ENCODE assay signal across 8 mouse cellular contexts in genomic region chr15:77359486-77359885, GRCm38 (mm10). TPM values are rescaled to one million over a fixed set of nuclear protein-coding genes. Genes with fewer than 3 reads are reported as not detected.
DNase-seq lines count a peak whose midpoint lies in the region; ATAC-seq and TF ChIP-seq lines count a peak whose summit lies in the region.

No protein-coding gene starts in this region.

- H3K36me3 ChIP-seq in intestine, postnatal 0 days (ENCODE audit: control insufficient read depth, insufficient read depth): no peaks in the 10 kb centered on the region
- no peaks in the 10 kb centered on the region for H3K36me3 ChIP-seq in midbrain, postnatal 0 days (ENCODE audit: insufficient read depth, low read length)

- no peak for DNase-seq in left cerebral cortex, adult 2 months (ENCODE audit: extremely low spot score in 1 of 2, low spot score in 2 of 2)
- no peak for DNase-seq in left cerebral cortex, postnatal 14 days (ENCODE audit: low spot score in 2 of 2)
- DNase-seq in gastrocnemius, adult 2 months: peak; percentile 74
- DNase-seq in midbrain, postnatal 0 days (ENCODE audit: low spot score): no peak
- DNase-seq in layer of hippocampus, postnatal 10 days (ENCODE audit: low spot score in 2 of 2): no peak
- DNase-seq in frontal cortex, adult 2 months (ENCODE audit: extremely low spot score in 1 of 2, low spot score in 1 of 2): no peak
- no peak for DNase-seq in layer of hippocampus, postnatal 36 days

- intact Hi-C loops in left cerebral cortex, adult 2 months (cut with DNase I): loop anchor here (2.0 to 5.0 kb wide), 4 partner anchors 92 to 387 kb away; no protein-coding TSS in a partner anchor
- intact Hi-C loops in left cerebral cortex, postnatal 14 days (cut with DNase I): loop anchor here (5.0 kb wide), 2 partner anchors 52 to 132 kb away; partner anchors contain the start of gene Rbfox2
- intact Hi-C loops in gastrocnemius, adult 2 months (cut with DNase I): loop anchor here (2.0 to 5.0 kb wide), 3 partner anchors 17 to 207 kb away; no protein-coding TSS in a partner anchor

- H3K9ac ChIP-seq in intestine, postnatal 0 days (ENCODE audit: low read depth, low read length): no peak overlapping the region
- H3K9ac ChIP-seq in midbrain, postnatal 0 days (replicated peaks; ENCODE audit: low read length, poor library complexity, severe bottlenecking): 0 out of 2 replicates have a peak overlapping the region, but pooled peaks have one; percentile 5

- H3K4me2 ChIP-seq in intestine, postnatal 0 days (replicated peaks; ENCODE audit: low read depth): peak overlapping the region; percentile 57; the same call in 1 of the 2 replicates
- no peak overlapping the region for H3K4me2 ChIP-seq in midbrain, postnatal 0 days (ENCODE audit: low read depth, low read length, poor library complexity, severe bottlenecking)

- no peaks in the 10 kb centered on the region for H3K27me3 ChIP-seq in intestine, postnatal 0 days (replicated peaks; ENCODE audit: control insufficient read depth, insufficient read depth, low read length)
- H3K27me3 ChIP-seq in midbrain, postnatal 0 days (ENCODE audit: insufficient read depth, low read length): no peaks in the 10 kb centered on the region

- TF ChIP-seq CTCF in left cerebral cortex, adult 2 months (IDR thresholded peaks at IDR 0.05): no peak
- TF ChIP-seq CTCF in gastrocnemius, adult 2 months (IDR thresholded peaks at IDR 0.05): no peak
- no peak for TF ChIP-seq CTCF in intestine, postnatal 0 days (IDR thresholded peaks at IDR 0.05; ENCODE audit: low read depth)
- TF ChIP-seq CTCF in midbrain, postnatal 0 days (IDR thresholded peaks at IDR 0.05): no peak

- no peak for ATAC-seq in intestine, postnatal 0 days
- ATAC-seq in midbrain, postnatal 0 days (ENCODE audit: low FRiP score): no peak

- H3K9me3 ChIP-seq in intestine, postnatal 0 days (ENCODE audit: control insufficient read depth): no peaks in the 10 kb centered on the region
- no peaks in the 10 kb centered on the region for H3K9me3 ChIP-seq in midbrain, postnatal 0 days (ENCODE audit: low read length)

- H3K27ac ChIP-seq in left cerebral cortex, adult 2 months: peak overlapping the region; percentile 68
- peak overlapping the region; percentile 89 for H3K27ac ChIP-seq in gastrocnemius, adult 2 months
- 0 out of 2 replicates have a peak overlapping the region, but pooled peaks have one; percentile 3 for H3K27ac ChIP-seq in intestine, postnatal 0 days (ENCODE audit: low read depth, low read length)
- H3K27ac ChIP-seq in midbrain, postnatal 0 days (ENCODE audit: low read depth, low read length): peak overlapping the region; percentile 63; the same call in 1 of the 2 replicates

- no peaks in the 10 kb centered on the region for H3K4me1 ChIP-seq in intestine, postnatal 0 days (replicated peaks; ENCODE audit: control insufficient read depth, insufficient read depth, low read length)
- 0 out of 2 replicates have a peak, but pooled peaks cover 12% of the 10 kb centered on the region for H3K4me1 ChIP-seq in midbrain, postnatal 0 days (ENCODE audit: insufficient read depth, low read length)

- WGBS in intestine, postnatal 0 days: 41% methylated on average over 9 of the region's 9 CpGs
- WGBS in midbrain, postnatal 0 days: 66% methylated on average over 9 of the region's 9 CpGs

- no peak overlapping the region for H3K4me3 ChIP-seq in left cerebral cortex, adult 2 months
- H3K4me3 ChIP-seq in gastrocnemius, adult 2 months: peak overlapping the region; percentile 73
- no peak overlapping the region for H3K4me3 ChIP-seq in intestine, postnatal 0 days (ENCODE audit: low read depth, low read length)
- H3K4me3 ChIP-seq in midbrain, postnatal 0 days (ENCODE audit: low read depth, low read length): no peak overlapping the region

RNA-seq across cellular contexts. Expression of gene Apol7a, which starts 39.4 kb away (rescaled TPM):
- under 1 TPM; 0.30 to 0.32 TPM for total RNA-seq in left cerebral cortex, adult 2 months (2021)
- total RNA-seq in left cerebral cortex, postnatal 14 days (2021): under 1 TPM; 0.48 to 0.68 TPM
- total RNA-seq in gastrocnemius, adult 2 months (2021): 1 to 10 TPM in 1 of 2 experiments, under 1 TPM in 1; 0.31 to 1.2 TPM
- 30.9 and 31.4 TPM in 2 replicates for polyA plus RNA-seq in intestine, postnatal 0 days (2015; fragmentation: Nextera tagmentation; extraction: Ambion mirVana)
- not detected in 2 replicates for total RNA-seq in midbrain, postnatal 0 days (2014; rRNA removed)
- not detected in 2 replicates for polyA plus RNA-seq in midbrain, postnatal 0 days (2015; fragmentation: Nextera tagmentation; extraction: Ambion mirVana)
- total RNA-seq in layer of hippocampus, postnatal 10 days (2021): under 1 TPM; 0.32 to 0.42 TPM
- polyA plus RNA-seq in frontal cortex, adult 2 months (2012; rRNA removed): 0.19 and 0.38 TPM in 2 replicates
- under 1 TPM in 1 of 2 experiments, not detected in 1; 0.15 TPM for total RNA-seq in layer of hippocampus, postnatal 36 days (2021)

RNA-seq across cellular contexts. Expression of gene Apol9a, which starts 51.4 kb away (rescaled TPM):
- not detected for total RNA-seq in left cerebral cortex, adult 2 months (2021)
- under 1 TPM in 1 of 2 experiments, not detected in 1; 0.23 TPM for total RNA-seq in left cerebral cortex, postnatal 14 days (2021)
- not detected for total RNA-seq in gastrocnemius, adult 2 months (2021)
- 26.2 and 33.1 TPM in 2 replicates for polyA plus RNA-seq in intestine, postnatal 0 days (2015; fragmentation: Nextera tagmentation; extraction: Ambion mirVana)
- total RNA-seq in midbrain, postnatal 0 days (2014; rRNA removed): 0.16 and 0.42 TPM in 2 replicates
- 0.39 and 0.80 TPM in 2 replicates for polyA plus RNA-seq in midbrain, postnatal 0 days (2015; fragmentation: Nextera tagmentation; extraction: Ambion mirVana)
- total RNA-seq in layer of hippocampus, postnatal 10 days (2021): under 1 TPM in 1 of 2 experiments, not detected in 1; 0.83 TPM
- polyA plus RNA-seq in frontal cortex, adult 2 months (2012; rRNA removed): 0.60 and 0.97 TPM in 2 replicates
- not detected for total RNA-seq in layer of hippocampus, postnatal 36 days (2021)

RNA-seq across cellular contexts. Expression of gene Rbfox2, which starts 52.7 kb away (rescaled TPM):
- 100 to 1,000 TPM; 248 to 258 TPM for total RNA-seq in left cerebral cortex, adult 2 months (2021)
- 100 to 1,000 TPM; 237 to 248 TPM for total RNA-seq in left cerebral cortex, postnatal 14 days (2021)
- 10 to 100 TPM; 48.2 to 78.6 TPM for total RNA-seq in gastrocnemius, adult 2 months (2021)
- polyA plus RNA-seq in intestine, postnatal 0 days (2015; fragmentation: Nextera tagmentation; extraction: Ambion mirVana): 16.8 and 20.3 TPM in 2 replicates
- total RNA-seq in midbrain, postnatal 0 days (2014; rRNA removed): 360 and 399 TPM in 2 replicates
- polyA plus RNA-seq in midbrain, postnatal 0 days (2015; fragmentation: Nextera tagmentation; extraction: Ambion mirVana): 96.4 and 96.6 TPM in 2 replicates
- total RNA-seq in layer of hippocampus, postnatal 10 days (2021): 100 to 1,000 TPM; 232 to 253 TPM
- 200 and 212 TPM in 2 replicates for polyA plus RNA-seq in frontal cortex, adult 2 months (2012; rRNA removed)
- total RNA-seq in layer of hippocampus, postnatal 36 days (2021): 100 to 1,000 TPM; 239 to 256 TPM

Comparison
In these comparisons a context has a peak if more than half of its experiments do, and no peak if none do; other contexts are left out.
1. H3K27ac ChIP-seq: peak in every context shown above with its lines; median percentile 89 in gastrocnemius, adult 2 months; 68 in left cerebral cortex, adult 2 months; 63 in midbrain, postnatal 0 days; 3 in intestine, postnatal 0 days.